Mouse (Mus musculus) small intestine, adult 10 weeks (tissue): Measurements from ENCODE around the gene Gm49383. TPM values are rescaled to one million over a fixed set of nuclear protein-coding genes. Genes with fewer than 3 reads are reported as not detected.

ENCODE experiments used
- polyA plus RNA-seq: library from polyadenylated mRNA; stranded (reverse); fragments of 350-450 nt; fragmentation: Illumina TruSeq; extraction: RNeasy Lipid Tissue Mini Kit (QIAGEN cat#74804); gene quantifications from one replicate; pipeline ENCODE4 v1.2.3, GENCODE M21; 2014; ENCODE audit warnings: low replicate concordance

The Gm49383 gene
- 2.0 TPM for polyA plus RNA-seq

DNA sequence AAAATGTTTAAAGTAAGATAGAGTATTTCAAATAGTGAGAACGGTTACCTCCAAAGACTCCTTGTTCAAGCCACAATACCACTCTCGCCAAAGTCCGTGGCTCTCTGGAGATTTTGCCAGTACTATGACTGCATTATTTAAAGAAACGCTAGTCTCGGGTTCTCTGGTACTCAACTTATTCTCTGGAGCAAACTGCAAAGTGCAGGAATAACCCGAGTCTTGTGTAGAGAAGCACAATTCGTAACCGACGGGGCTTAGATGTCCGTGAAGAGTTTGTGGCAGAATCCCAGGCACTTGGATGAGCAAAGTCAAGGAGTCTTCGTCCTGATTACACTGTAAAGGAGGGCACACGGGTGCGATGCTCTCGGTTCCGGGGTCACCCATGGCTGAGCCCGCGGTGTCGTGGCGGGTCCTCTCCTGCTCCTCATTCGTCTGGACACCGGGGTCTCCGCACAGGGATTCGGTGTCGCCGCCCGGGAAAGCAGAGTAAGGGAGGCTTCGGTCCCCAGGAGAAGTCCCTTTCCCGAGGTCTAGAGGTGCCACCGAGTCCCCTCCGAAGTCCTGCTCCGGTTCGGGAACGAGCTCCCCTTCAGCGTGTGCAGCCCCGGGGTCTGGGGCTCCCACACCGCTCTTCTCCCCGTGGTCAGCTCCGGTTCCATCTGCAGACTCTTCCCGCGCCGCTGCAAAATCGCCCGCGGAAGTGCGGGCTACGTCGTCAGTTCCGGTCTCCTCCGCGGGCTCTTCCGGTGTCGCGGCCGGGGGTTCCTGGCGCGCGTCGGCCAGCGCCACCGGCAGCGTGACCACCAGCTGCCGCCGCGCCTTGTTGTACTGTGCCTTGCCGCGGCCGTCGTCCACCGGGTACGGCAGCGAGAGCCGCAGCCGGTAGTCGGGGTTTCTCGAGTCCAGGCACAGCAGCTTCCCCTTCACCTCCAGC is at the start of gene Gm49383:
Gm49383 (minus strand) TSS at position 661 of the 934 bp plus-strand sequence.

GRCm38 (mm10) chr12:69240876-69241275 is 44.0 kb upstream of the Gm49383 start, which contains the start of gene Klhdc1:
TSS of gene Klhdc1 (plus strand) at chr12:69241176.

GRCm38 (mm10) chr12:69227776-69228466 is 31.0 kb upstream of the Gm49383 start, which contains the start of gene Pole2:
TSS of gene Pole2 (minus strand) at chr12:69228195.

GRCm38 (mm10) chr12:69204052-69204833 is 7.3 kb upstream of the Gm49383 start, which contains the start of gene Gm49384:
TSS of gene Gm49384 (minus strand) at chr12:69204267.

DNA sequence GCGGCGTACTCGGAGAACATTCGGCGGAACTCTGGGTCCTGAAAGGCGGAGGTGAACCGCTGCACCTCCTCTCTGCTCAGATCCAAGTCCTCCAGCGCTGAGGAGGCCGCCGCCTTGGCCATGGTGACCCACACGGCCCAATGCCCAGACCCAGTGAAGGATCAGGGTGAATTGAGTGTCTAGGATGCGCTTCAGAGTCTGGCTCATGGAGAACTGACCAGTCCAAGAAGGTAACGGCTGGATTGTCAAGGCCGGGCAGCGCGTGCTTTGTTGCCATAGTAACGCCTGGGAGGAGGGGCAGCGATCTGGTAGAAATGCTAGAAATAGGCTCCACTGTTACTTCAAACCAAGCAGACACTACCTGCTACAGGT is 1.2 kb upstream of the Gm49383 start, which contains the start of gene Dnaaf2:
Dnaaf2 (minus strand) TSS at position 266 of the 372 bp plus-strand sequence.

DNA sequence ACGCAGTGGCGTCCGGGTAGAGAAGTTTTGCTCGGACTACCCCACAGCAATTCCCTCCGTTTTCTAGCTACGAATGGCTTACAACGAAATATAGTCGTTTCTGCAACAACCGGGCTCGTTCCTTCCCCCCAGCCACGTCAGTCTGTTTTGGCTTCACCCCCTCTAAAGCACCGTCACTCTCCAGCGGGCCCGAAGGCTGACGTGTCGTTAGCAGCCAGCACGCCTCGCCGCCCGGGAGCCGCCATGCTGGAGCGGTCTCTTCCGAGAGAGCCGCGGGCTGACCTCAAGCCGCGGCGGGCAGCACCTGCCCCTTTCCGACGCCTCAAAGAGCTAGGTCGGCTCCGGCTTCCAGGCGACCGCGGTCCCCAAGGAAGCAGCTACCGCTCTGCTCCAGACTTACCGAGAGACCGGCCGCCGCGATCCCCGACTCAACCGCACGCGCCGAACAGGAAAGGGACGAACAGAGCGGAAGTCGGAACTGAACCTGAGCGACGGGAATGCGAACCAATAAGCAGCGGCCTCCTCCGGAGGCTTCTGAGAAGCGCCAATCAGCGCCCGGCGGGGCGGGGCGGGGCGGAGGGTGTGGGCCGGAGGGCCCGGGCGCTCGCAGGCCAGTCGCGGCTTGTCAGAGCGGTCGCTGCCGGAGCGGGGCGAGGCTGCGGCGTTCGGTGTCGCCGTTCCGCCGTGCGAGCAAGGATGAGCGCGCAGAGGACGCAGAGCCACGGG is 13.2 kb downstream of the Gm49383 start, which contains the start of the genes Rpl36al and Mgat2:
Rpl36al (minus strand) TSS at position 501 of the 726 bp plus-strand sequence.
Mgat2 (plus strand) TSS at position 575 of the 726 bp plus-strand sequence.

GRCm38 (mm10) chr12:69168461-69169106 is 28.3 kb downstream of the Gm49383 start, which contains the start of gene Lrr1:
TSS of gene Lrr1 (plus strand) at chr12:69168814.

GRCm38 (mm10) chr12:69158765-69159577 is 37.9 kb downstream of the Gm49383 start, which contains the start of gene Rps29:
TSS of gene Rps29 (minus strand) at chr12:69159186.

Other genes with a start within 250 kb of the Gm49383 start
- gene Rps29, start 37.9 kb downstream of the Gm49383 start, polyA plus RNA-seq, result 40.1 TPM
- gene Lrr1, start 28.3 kb downstream of the Gm49383 start, polyA plus RNA-seq, result 5.9 TPM
- gene Rpl36al, start 13.0 kb downstream of the Gm49383 start, polyA plus RNA-seq, result 92.1 TPM
- gene Mgat2, start 12.9 kb downstream of the Gm49383 start, polyA plus RNA-seq, result 172 TPM
- 1.4 TPM for gene Dnaaf2, start 1.3 kb upstream of the Gm49383 start, polyA plus RNA-seq
- 13.1 TPM for gene Gm49384, start 7.2 kb upstream of the Gm49383 start, polyA plus RNA-seq
- 7.4 TPM for gene Pole2, start 31.1 kb upstream of the Gm49383 start, polyA plus RNA-seq
- gene Klhdc1, start 44.1 kb upstream of the Gm49383 start, polyA plus RNA-seq, result 3.2 TPM
- gene Klhdc2, start 99.6 kb upstream of the Gm49383 start, polyA plus RNA-seq, result 50.6 TPM
- 110 TPM for gene Nemf, start 160.1 kb upstream of the Gm49383 start, polyA plus RNA-seq
- 137 TPM for gene Arf6, start 175.0 kb upstream of the Gm49383 start, polyA plus RNA-seq
- not detected for gene Gm9887, start 175.4 kb upstream of the Gm49383 start, polyA plus RNA-seq